ENCODE assay signal across 8 mouse cellular contexts in genomic region chr11:118470234-118470966, GRCm38 (mm10). TPM values are rescaled to one million over a fixed set of nuclear protein-coding genes. Genes with fewer than 3 reads are reported as not detected.
DNase-seq lines count a peak whose midpoint lies in the region; ATAC-seq lines count a peak whose summit lies in the region.

No protein-coding gene starts in this region.

- no peak overlapping the region for H3K9ac ChIP-seq in limb, embryonic 11.5 days (ENCODE audit: low read length)
- H3K9ac ChIP-seq in lung, embryonic 15.5 days: no peak overlapping the region

- DNase-seq in limb, embryonic 11.5 days (ENCODE audit: low spot score): peak; percentile 48
- DNase-seq in limb, embryonic 10.5 days (ENCODE audit: low spot score): no peak
- peak; percentile 29 for DNase-seq in forelimb bud, embryonic 11.5 days (ENCODE audit: low read depth, low spot score)
- peak; percentile 36 for DNase-seq in ovary, postnatal 36 days (ENCODE audit: low spot score)
- DNase-seq in cerebellum, adult 9-11 months: no peak
- no peak for DNase-seq in spleen, adult 18-20 months

- no peak overlapping the region for H3K27ac ChIP-seq in limb, embryonic 11.5 days (replicated peaks; ENCODE audit: low read depth, low read length)
- H3K27ac ChIP-seq in limb, embryonic 10.5 days: no peak overlapping the region
- H3K27ac ChIP-seq in lung, embryonic 15.5 days: peak overlapping the region; percentile 90

- H3K36me3 ChIP-seq in limb, embryonic 11.5 days (ENCODE audit: control insufficient read depth, insufficient read depth, low read length): no peaks in the 10 kb centered on the region
- H3K36me3 ChIP-seq in limb, embryonic 10.5 days: no peaks in the 10 kb centered on the region
- H3K36me3 ChIP-seq in lung, embryonic 15.5 days: no peaks in the 10 kb centered on the region

- ATAC-seq in limb, embryonic 11.5 days (ENCODE audit: insufficient number of reproducible peaks, low FRiP score, low TSS enrichment, low read depth): no peak
- ATAC-seq in lung, embryonic 15.5 days (ENCODE audit: borderline replicate concordance, extremely low read depth, low FRiP score, low TSS enrichment): peak; percentile 79; the same call in 1 of the 2 replicates
- ATAC-seq in inflammation-experienced regulatory T-cells, adult 6 months: no peak

- no peaks in the 10 kb centered on the region for H3K9me3 ChIP-seq in limb, embryonic 11.5 days (ENCODE audit: control insufficient read depth, low read length)
- no peaks in the 10 kb centered on the region for H3K9me3 ChIP-seq in limb, embryonic 10.5 days (replicated peaks)
- H3K9me3 ChIP-seq in lung, embryonic 15.5 days: no peaks in the 10 kb centered on the region

- H3K4me2 ChIP-seq in limb, embryonic 11.5 days (ENCODE audit: low read depth, severe bottlenecking): no peak overlapping the region
- peak overlapping the region; percentile 1; the same call in 1 of the 2 replicates for H3K4me2 ChIP-seq in lung, embryonic 15.5 days

- no peaks in the 10 kb centered on the region for H3K27me3 ChIP-seq in limb, embryonic 11.5 days (ENCODE audit: control insufficient read depth, insufficient read depth, low read length)
- H3K27me3 ChIP-seq in limb, embryonic 10.5 days (ENCODE audit: low read depth, poor library complexity, severe bottlenecking): no peaks in the 10 kb centered on the region
- no peaks in the 10 kb centered on the region for H3K27me3 ChIP-seq in lung, embryonic 15.5 days

- no peaks in the 10 kb centered on the region for H3K4me1 ChIP-seq in limb, embryonic 11.5 days (ENCODE audit: control insufficient read depth, insufficient read depth, low read length)
- peaks cover 18% of the 10 kb centered on the region for H3K4me1 ChIP-seq in limb, embryonic 10.5 days
- peaks cover 8% of the 10 kb centered on the region; the same call in 1 of the 2 replicates for H3K4me1 ChIP-seq in lung, embryonic 15.5 days

- 34% methylated on average over 12 of the region's 12 CpGs for WGBS in limb, embryonic 11.5 days
- WGBS in limb, embryonic 10.5 days: 41% methylated on average over 12 of the region's 12 CpGs
- WGBS in lung, embryonic 15.5 days: 24% methylated on average over 12 of the region's 12 CpGs

- H3K4me3 ChIP-seq in limb, embryonic 11.5 days (ENCODE audit: low read depth, low read length): no peak overlapping the region
- H3K4me3 ChIP-seq in limb, embryonic 10.5 days: no peak overlapping the region
- no peak overlapping the region for H3K4me3 ChIP-seq in lung, embryonic 15.5 days

RNA-seq across cellular contexts. Expression of gene Engase, which starts 6.2 kb away (rescaled TPM):
- 4.8 and 8.5 TPM in 2 replicates for polyA plus RNA-seq in limb, embryonic 11.5 days (2014; fragmentation: Nextera tagmentation; extraction: Ambion mirVana)
- polyA plus RNA-seq in limb, embryonic 10.5 days (2016; fragmentation: Nextera tagmentation; extraction: Ambion mirVana): 7.1 and 8.8 TPM in 2 replicates
- polyA plus RNA-seq in lung, embryonic 15.5 days (2015; fragmentation: Nextera tagmentation; extraction: Ambion mirVana): 6.0 and 7.3 TPM in 2 replicates
- 1 to 10 TPM; 1.7 to 1.9 (median 1.9) TPM for polyA plus RNA-seq in inflammation-experienced regulatory T-cells, adult 6 months (2017; shearing (Covaris generic))

RNA-seq across cellular contexts. Expression of gene C1qtnf1, which starts 42.4 kb away (rescaled TPM):
- 3.5 and 4.2 TPM in 2 replicates for polyA plus RNA-seq in limb, embryonic 11.5 days (2014; fragmentation: Nextera tagmentation; extraction: Ambion mirVana)
- polyA plus RNA-seq in limb, embryonic 10.5 days (2016; fragmentation: Nextera tagmentation; extraction: Ambion mirVana): 1.9 and 3.1 TPM in 2 replicates
- 6.9 and 7.6 TPM in 2 replicates for polyA plus RNA-seq in lung, embryonic 15.5 days (2015; fragmentation: Nextera tagmentation; extraction: Ambion mirVana)
- not detected for polyA plus RNA-seq in inflammation-experienced regulatory T-cells, adult 6 months (2017; shearing (Covaris generic))

RNA-seq across cellular contexts. Expression of gene Cant1, which starts 51.5 kb away (rescaled TPM):
- 23.9 and 27.1 TPM in 2 replicates for polyA plus RNA-seq in limb, embryonic 11.5 days (2014; fragmentation: Nextera tagmentation; extraction: Ambion mirVana)
- 24.1 and 25.9 TPM in 2 replicates for polyA plus RNA-seq in limb, embryonic 10.5 days (2016; fragmentation: Nextera tagmentation; extraction: Ambion mirVana)
- 30.3 and 33.7 TPM in 2 replicates for polyA plus RNA-seq in lung, embryonic 15.5 days (2015; fragmentation: Nextera tagmentation; extraction: Ambion mirVana)
- polyA plus RNA-seq in inflammation-experienced regulatory T-cells, adult 6 months (2017; shearing (Covaris generic)): 10 to 100 TPM; 23.6 to 35.7 (median 25.1) TPM

Comparison
In these comparisons a context has a peak if more than half of its experiments do, and no peak if none do; other contexts are left out.
1. DNase-seq: peak in limb, embryonic 11.5 days (single experiment), forelimb bud, embryonic 11.5 days (single experiment) and ovary, postnatal 36 days (single experiment); none in limb, embryonic 10.5 days (single experiment), cerebellum, adult 9-11 months (single experiment) and spleen, adult 18-20 months (0 of 2).